Mouse (Mus musculus) liver, postnatal 0 days (tissue): ENCODE measurements at regions not wholly inside any gene's neighbourhood (a gene's known extent, or its start where the extent isn't known, plus 50 kb on each side); places are given as distances from the start of the nearest gene placed in this dataset.
"Not testable (repeated sequence)": the region's sequence is repeated elsewhere in the genome, so short reads cannot be mapped to it uniquely, and the experiment has no call there.

Experiments used
- ATAC-seq: fragments of 200-750 bp; cut with Nextera tagmentation; 2 replicates; pipeline ENCODE4 v1.8.0; 2017; ENCODE audit warnings: mild to moderate bottlenecking, moderate library complexity
- DNase-seq: peaks from one replicate; pipeline ENCODE4 v3.0.0-alpha.2; 2016
- H3K27ac ChIP-seq: fragments of 300-500 bp; sonication (generic); 2 replicates; pipeline ENCODE4 v1.5.1; 2014; ENCODE audit warnings: antibody characterized with exemption, moderate library complexity, mild to moderate bottlenecking, low read depth
- H3K27me3 ChIP-seq: fragments of 300-500 bp; sonication (generic); 2 replicates; pipeline ENCODE4 v1.6.1; 2014; ENCODE audit warnings: low read length, control low read depth, mixed read lengths; ENCODE audit not compliant: insufficient read depth
- H3K36me3 ChIP-seq: fragments of 300-500 bp; sonication (generic); replicated peaks from 2 replicates; pipeline ENCODE4 v1.6.1; 2014; ENCODE audit warnings: mild to moderate bottlenecking, control low read depth, low read length, moderate library complexity, mixed read lengths; ENCODE audit not compliant: insufficient read depth
- H3K4me1 ChIP-seq: fragments of 300-500 bp; sonication (generic); 2 replicates; pipeline ENCODE4 v1.6.1; 2014; ENCODE audit warnings: antibody characterized with exemption, mild to moderate bottlenecking, control low read depth; ENCODE audit not compliant: insufficient read depth
- H3K4me2 ChIP-seq: fragments of 300-500 bp; sonication (generic); 2 replicates; pipeline ENCODE4 v1.6.1; 2014; ENCODE audit warnings: low read depth, mild to moderate bottlenecking, low read length, moderate library complexity, mixed read lengths
- H3K4me3 ChIP-seq: fragments of 300-500 bp; sonication (generic); 2 replicates; pipeline ENCODE4 v1.5.1; 2014; ENCODE audit warnings: low read depth, low read length
- H3K9ac ChIP-seq: fragments of 300-500 bp; sonication (generic); replicated peaks from 2 replicates; pipeline ENCODE4 v1.6.1; 2014; ENCODE audit warnings: mild to moderate bottlenecking, moderate library complexity
- H3K9me3 ChIP-seq: fragments of 300-500 bp; sonication (generic); 2 replicates; pipeline ENCODE4 v1.6.1; 2016; ENCODE audit warnings: mild to moderate bottlenecking, control low read depth, low read length, mixed read lengths
- CTCF ChIP-seq: sonication (generic); IDR thresholded peaks from 2 replicates; pipeline ENCODE4 v1.5.1; 2016; ENCODE audit warnings: antibody characterized with exemption, low read depth
- EP300 ChIP-seq: IDR thresholded peaks from 2 replicates; pipeline ENCODE4 v1.6.1; 2016; ENCODE audit warnings: antibody characterized with exemption, low read depth, mild to moderate bottlenecking
- WGBS: fragments of 180-500 bp; shearing (Covaris S2); extraction: QIAGEN DNeasy Blood & Tissue Kit; methylation state at CpG from one replicate; pipeline ENCODE4 v1.1.7; 2014; ENCODE audit not compliant: insufficient replicate concordance; 5-methylcytosine and 5-hydroxymethylcytosine counted together

DNA sequence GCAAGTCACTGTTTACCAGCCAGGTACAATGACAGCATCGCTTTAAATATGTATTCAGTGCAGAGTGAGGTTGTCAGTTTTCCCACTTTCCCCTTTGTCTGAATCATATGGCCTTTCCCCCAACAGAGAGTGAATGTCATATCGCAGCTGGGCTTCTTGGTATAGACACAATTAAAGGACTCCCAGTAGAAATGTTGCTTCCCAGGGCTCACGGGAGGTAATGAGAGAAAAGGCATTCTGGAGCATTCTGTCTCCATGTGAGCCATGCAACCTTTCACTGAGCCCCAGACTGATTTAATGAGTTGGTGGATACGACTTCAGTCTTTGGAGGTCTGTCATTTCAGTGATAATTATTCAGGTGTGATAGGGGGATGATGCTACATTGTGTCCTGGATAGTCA lies 310.8 kb upstream of the Zfp960 start:
- H3K27me3 ChIP-seq: no peaks in the 10 kb centered on the region
- H3K27ac ChIP-seq: no peak overlapping the region
- 70% methylated on average over 4 of the region's 4 CpGs for WGBS
- no peak overlapping the region for H3K4me2 ChIP-seq
- TF ChIP-seq EP300 (no peak), CTCF (no peak)
- no peak overlapping the region for H3K9ac ChIP-seq
- H3K4me1 ChIP-seq: no peaks in the 10 kb centered on the region
- H3K9me3 ChIP-seq: no peaks in the 10 kb centered on the region
- H3K4me3 ChIP-seq: no peak overlapping the region
- no peaks in the 10 kb centered on the region for H3K36me3 ChIP-seq
- ATAC-seq (no peak), DNase-seq (no peak)

DNA sequence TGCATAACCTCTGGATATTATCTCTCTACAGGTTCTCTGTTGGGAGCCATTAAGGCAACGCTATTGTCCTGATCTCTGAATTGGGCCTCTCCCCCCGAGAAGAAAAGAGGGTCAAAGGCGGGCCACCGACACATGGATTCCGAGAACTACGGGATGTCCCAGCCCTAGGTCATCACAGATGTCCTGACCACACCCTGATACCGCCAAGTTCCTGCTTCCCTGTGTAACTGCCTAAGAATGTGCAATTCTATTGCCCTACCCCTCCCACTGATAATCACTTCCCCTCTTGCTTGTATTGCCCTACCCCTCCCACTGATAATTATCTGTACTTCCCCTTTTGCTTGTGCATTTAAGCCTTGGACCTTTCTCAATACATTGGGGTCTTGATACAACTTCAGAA lies 293.3 kb upstream of the Zfp960 start:
- not testable (repeated sequence) for ATAC-seq, H3K9me3 ChIP-seq, H3K9ac ChIP-seq, H3K4me1 ChIP-seq, H3K4me3 ChIP-seq, H3K4me2 ChIP-seq, H3K27ac ChIP-seq, DNase-seq, H3K27me3 ChIP-seq, H3K36me3 ChIP-seq
- 61% methylated on average over 7 of the region's 7 CpGs for whole genome bisulfite sequencing

DNA sequence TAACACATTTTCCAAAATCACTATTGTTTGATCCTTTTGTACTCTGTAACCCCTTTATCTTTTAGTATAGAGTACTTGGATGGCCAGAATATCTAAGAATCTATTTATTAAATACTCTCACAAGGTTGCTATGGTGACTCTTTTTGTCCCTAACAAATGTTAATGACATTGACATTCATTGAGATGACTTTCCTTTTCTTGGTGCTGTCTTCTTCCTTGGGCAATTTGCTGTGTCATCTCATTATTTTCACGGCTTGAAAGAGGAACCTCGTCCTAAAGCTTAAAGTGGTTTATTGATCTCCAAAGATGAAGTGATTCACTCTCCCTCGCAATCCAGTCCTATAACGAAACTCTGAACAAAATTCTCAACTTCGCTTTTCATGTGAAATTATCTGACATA lies 265.6 kb upstream of the Zfp960 start:
- Histone ChIP-seq H3K9ac (no peak overlapping the region), H3K27ac (no peak overlapping the region), H3K9me3 (no peaks in the 10 kb centered on the region), H3K4me3 (no peak overlapping the region), H3K27me3 (no peaks in the 10 kb centered on the region), H3K4me2 (no peak overlapping the region), H3K4me1 (no peaks in the 10 kb centered on the region), H3K36me3 (no peaks in the 10 kb centered on the region)
- TF ChIP-seq CTCF (no peak), EP300 (no peak)
- 69% methylated on average over 5 of the region's 5 CpGs for WGBS
- ATAC-seq (no peak), DNase-seq (no peak)

DNA sequence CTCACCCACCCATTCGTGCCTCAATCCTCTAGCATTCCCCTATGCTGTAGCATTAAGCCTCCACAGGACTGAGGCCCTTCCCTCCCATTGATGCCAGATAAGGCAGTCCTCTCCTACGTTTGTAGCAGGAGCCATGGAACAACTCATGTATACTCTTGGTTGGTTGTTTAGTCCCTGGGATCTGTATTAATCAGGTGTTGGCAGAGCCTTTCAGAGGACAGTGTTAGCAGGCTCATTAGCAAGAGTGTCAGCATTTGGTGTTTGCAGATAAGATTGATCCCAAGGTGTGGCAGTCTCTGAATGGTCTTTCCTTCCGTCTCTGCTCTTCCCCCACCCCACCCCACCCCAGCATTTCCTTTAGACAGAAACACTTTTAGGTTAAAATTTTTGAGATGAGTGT lies 258.9 kb upstream of the Zfp960 start:
- WGBS: 16% methylated on average over 3 of the region's 3 CpGs
- Histone ChIP-seq H3K4me3 (no peak overlapping the region), H3K4me1 (no peaks in the 10 kb centered on the region), H3K4me2 (no peak overlapping the region), H3K27ac (no peak overlapping the region), H3K36me3 (no peaks in the 10 kb centered on the region), H3K9ac (no peak overlapping the region), H3K9me3 (no peaks in the 10 kb centered on the region), H3K27me3 (no peaks in the 10 kb centered on the region)
- DNase-seq (no peak), ATAC-seq (no peak)
- TF ChIP-seq EP300 (no peak), CTCF (no peak)

DNA sequence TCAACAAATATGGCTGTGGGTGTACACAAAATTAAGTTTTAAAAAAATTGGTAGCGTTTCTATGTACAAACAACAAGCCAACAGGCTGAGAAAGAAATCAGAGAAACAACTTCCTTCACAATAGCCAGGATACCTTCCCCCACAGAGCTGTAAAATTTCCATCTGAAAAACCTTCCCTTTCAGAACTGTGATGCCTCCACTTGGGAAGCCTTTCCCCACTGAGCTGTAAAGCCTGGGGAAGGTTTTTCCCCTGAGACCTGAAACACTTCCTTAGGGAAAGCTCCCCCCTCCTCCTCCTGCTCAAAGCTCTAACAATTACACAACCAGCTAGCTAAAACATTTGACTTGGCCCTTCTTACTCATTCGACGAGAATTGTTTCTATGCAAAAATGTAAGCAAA lies 245.5 kb upstream of the Zfp960 start:
- ATAC-seq: no peak
- TF ChIP-seq EP300 (no peak), CTCF (no peak)
- no peak overlapping the region for H3K27ac ChIP-seq

DNA sequence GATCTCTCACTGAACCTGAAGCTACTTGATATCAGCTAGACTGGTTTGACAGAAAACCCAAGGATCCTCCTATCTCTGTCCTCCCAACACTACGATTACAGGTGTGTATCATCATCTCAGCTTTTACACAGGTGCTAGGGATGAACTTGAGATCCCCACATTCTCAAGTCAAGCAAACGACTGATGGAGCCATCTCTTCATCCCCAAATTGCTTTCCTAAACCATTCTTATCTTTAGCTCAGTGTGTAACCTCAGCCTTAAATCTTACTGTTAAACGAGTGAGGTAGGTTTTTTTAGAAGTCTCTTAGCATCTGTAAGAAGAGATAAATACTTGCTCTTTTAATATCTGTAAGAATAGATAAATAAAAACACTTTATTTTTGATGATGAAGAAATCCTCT lies 242.2 kb upstream of the Zfp960 start:
- TF ChIP-seq CTCF (no peak), EP300 (no peak)
- DNase-seq (no peak), ATAC-seq (no peak)
- Histone ChIP-seq H3K4me2 (no peak overlapping the region), H3K9ac (no peak overlapping the region), H3K36me3 (no peaks in the 10 kb centered on the region), H3K4me1 (no peaks in the 10 kb centered on the region), H3K27me3 (no peaks in the 10 kb centered on the region), H3K27ac (no peak overlapping the region), H3K9me3 (no peaks in the 10 kb centered on the region), H3K4me3 (no peak overlapping the region)
- 58% methylated on average over 3 of the region's 3 CpGs for WGBS

More for the DNA sequence above, 245.5 kb upstream of the Zfp960 start:
- H3K9me3 ChIP-seq: no peaks in the 10 kb centered on the region
- DNase-seq: no peak
- H3K4me1 ChIP-seq: no peaks in the 10 kb centered on the region
- H3K4me2 ChIP-seq: no peak overlapping the region
- H3K4me3 ChIP-seq: no peak overlapping the region
- WGBS: 36% methylated on average over 3 of the region's 3 CpGs
- no peaks in the 10 kb centered on the region for H3K27me3 ChIP-seq
- H3K36me3 ChIP-seq: no peaks in the 10 kb centered on the region
- no peak overlapping the region for H3K9ac ChIP-seq

DNA sequence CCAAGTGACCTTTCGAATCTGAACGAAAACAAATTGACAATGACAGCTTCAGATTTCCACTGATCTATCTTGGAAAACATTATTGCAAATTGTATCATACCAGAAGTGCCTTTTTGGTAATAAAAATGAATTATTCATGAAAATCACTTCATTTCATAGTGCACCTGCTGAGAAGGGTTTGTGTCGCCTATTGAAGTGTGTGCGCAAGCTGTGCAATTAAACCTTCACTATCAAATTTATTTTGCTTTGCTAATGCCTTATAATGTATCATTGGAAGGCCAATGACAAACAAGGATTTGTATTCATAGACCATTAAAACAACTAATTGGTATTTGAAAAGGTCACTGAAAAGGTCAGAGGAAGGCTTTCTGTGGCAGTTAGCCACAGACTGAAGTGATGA lies 224.8 kb upstream of the Zfp960 start:
- Histone ChIP-seq H3K4me1 (no peaks in the 10 kb centered on the region), H3K36me3 (no peaks in the 10 kb centered on the region), H3K27ac (no peak overlapping the region), H3K27me3 (no peaks in the 10 kb centered on the region), H3K9ac (no peak overlapping the region), H3K4me3 (no peak overlapping the region), H3K9me3 (no peaks in the 10 kb centered on the region), H3K4me2 (no peak overlapping the region)
- ATAC-seq: no peak
- WGBS: 80% methylated on average over 4 of the region's 4 CpGs
- TF ChIP-seq CTCF (no peak), EP300 (no peak)
- no peak for DNase-seq
